Mouse (Mus musculus) olfactory bulb, adult 2 months (tissue): ENCODE measurements around the gene Prdm16. TPM values are rescaled to one million over a fixed set of nuclear protein-coding genes. Genes with fewer than 3 reads are reported as not detected.

Experiments used
- H3K27ac ChIP-seq: fragments of 200-500 bp; 2 replicates; pipeline ENCODE4 v1.5.1; 2012; ENCODE audit warnings: low read depth, low read length; ENCODE audit not compliant: insufficient read depth
- H3K4me1 ChIP-seq: fragments of 200-500 bp; 2 replicates; pipeline ENCODE4 v1.6.1; 2012; ENCODE audit warnings: low read length; ENCODE audit not compliant: control insufficient read depth, insufficient read depth
- H3K4me3 ChIP-seq: fragments of 200-500 bp; 2 replicates; pipeline ENCODE4 v1.5.1; 2012; ENCODE audit warnings: mild to moderate bottlenecking, low read depth, low read length, moderate library complexity; ENCODE audit not compliant: insufficient read depth
- CTCF ChIP-seq: fragments of 200-500 bp; IDR thresholded peaks from 2 replicates; pipeline ENCODE4 v1.5.1; 2012; ENCODE audit warnings: low read depth, mild to moderate bottlenecking, low read length, moderate library complexity; ENCODE audit not compliant: insufficient read depth
- POLR2A ChIP-seq: fragments of 200-500 bp; IDR thresholded peaks from 2 replicates; pipeline ENCODE4 v1.6.1; 2012; ENCODE audit warnings: mild to moderate bottlenecking, low read depth, low read length, moderate library complexity; ENCODE audit not compliant: insufficient read depth
- WGBS: fragments of 180-500 bp; shearing (Covaris S2); methylation state at CpG from one replicate; pipeline ENCODE4 v1.1.7; 2018; 5-methylcytosine and 5-hydroxymethylcytosine counted together
- polyA plus RNA-seq: library from polyadenylated mRNA; stranded (reverse); fragments of >200 nt; gene quantifications from 2 replicates; pipeline ENCODE4 v1.2.4, GENCODE M21; 2012; ENCODE audit warnings: low replicate concordance; ENCODE audit not compliant: missing spikeins, insufficient read depth, insufficient read length

The Prdm16 gene
- polyA plus RNA-seq, 1 experiment: not detected

- Histone ChIP-seq H3K27ac (no peak overlapping the region), H3K4me3 (no peak overlapping the region)
- 88% methylated on average over 9 of the region's 9 CpGs for WGBS
Measured at GRCm38 (mm10) chr4:154541632-154542276, 94.9 kb downstream of the Prdm16 start.

GRCm38 (mm10) chr4:154540671-154541070, 96.0 kb downstream of the Prdm16 start:
- H3K27ac ChIP-seq: no peak overlapping the region
- H3K4me1 ChIP-seq: peaks cover 10% of the 10 kb centered on the region; the same call in 1 of the 2 replicates
- H3K4me3 ChIP-seq: no peak overlapping the region
- TF ChIP-seq POLR2A: no peak
- TF ChIP-seq CTCF: no peak
- 63% methylated on average over 10 of the region's 10 CpGs for WGBS

More at GRCm38 (mm10) chr4:154541632-154542276, 94.9 kb downstream of the Prdm16 start:
- H3K4me1 ChIP-seq: peaks cover 10% of the 10 kb centered on the region; the same call in 1 of the 2 replicates
- TF ChIP-seq CTCF (no peak), POLR2A (no peak)

GRCm38 (mm10) chr4:154539703-154540102, 97.0 kb downstream of the Prdm16 start:
- H3K4me3 ChIP-seq: no peak overlapping the region
- WGBS: 91% methylated on average over 12 of the region's 12 CpGs
- peaks cover 10% of the 10 kb centered on the region; the same call in 1 of the 2 replicates for H3K4me1 ChIP-seq
- H3K27ac ChIP-seq: no peak overlapping the region
- no peak for TF ChIP-seq CTCF
- no peak for TF ChIP-seq POLR2A

GRCm38 (mm10) chr4:154538727-154539126, 97.9 kb downstream of the Prdm16 start:
- TF ChIP-seq CTCF (no peak), POLR2A (no peak)
- no peak overlapping the region for H3K4me3 ChIP-seq
- no peak overlapping the region for H3K27ac ChIP-seq
- 77% methylated on average over 4 of the region's 4 CpGs for WGBS
- peaks cover 5% of the 10 kb centered on the region; the same call in 1 of the 2 replicates for H3K4me1 ChIP-seq

GRCm38 (mm10) chr4:154536110-154536509, 100.6 kb downstream of the Prdm16 start:
- 60% methylated on average over 5 of the region's 5 CpGs for WGBS
- H3K4me1 ChIP-seq: peaks cover 4% of the 10 kb centered on the region; the same call in 1 of the 2 replicates
- no peak overlapping the region for H3K27ac ChIP-seq
- no peak for TF ChIP-seq CTCF
- TF ChIP-seq POLR2A: no peak
- no peak overlapping the region for H3K4me3 ChIP-seq

GRCm38 (mm10) chr4:154531368-154531767, 105.3 kb downstream of the Prdm16 start:
- Histone ChIP-seq H3K4me3 (no peak overlapping the region), H3K4me1 (no peaks in the 10 kb centered on the region; the same call in 1 of the 2 replicates), H3K27ac (no peak overlapping the region)
- 62% methylated on average over 4 of the region's 4 CpGs for WGBS
- TF ChIP-seq POLR2A (no peak), CTCF (no peak)

GRCm38 (mm10) chr4:154530336-154530735, 106.3 kb downstream of the Prdm16 start:
- 78% methylated on average over 7 of the region's 7 CpGs for whole genome bisulfite sequencing
- H3K4me3 ChIP-seq: no peak overlapping the region
- TF ChIP-seq CTCF: no peak
- TF ChIP-seq POLR2A: no peak

GRCm38 (mm10) chr4:154527506-154527905, 109.2 kb downstream of the Prdm16 start:
- Histone ChIP-seq H3K4me1 (0 out of 2 replicates have a peak, but pooled peaks cover 3% of the 10 kb centered on the region), H3K27ac (no peak overlapping the region), H3K4me3 (no peak overlapping the region)
- no peak for TF ChIP-seq POLR2A
- TF ChIP-seq CTCF: no peak
- 63% methylated on average over 9 of the region's 9 CpGs for WGBS

More at GRCm38 (mm10) chr4:154530336-154530735, 106.3 kb downstream of the Prdm16 start:
- H3K27ac ChIP-seq: no peak overlapping the region
- no peaks in the 10 kb centered on the region for H3K4me1 ChIP-seq

- TF ChIP-seq POLR2A (no peak), CTCF (no peak)
- Histone ChIP-seq H3K4me3 (no peak overlapping the region), H3K27ac (no peak overlapping the region), H3K4me1 (0 out of 2 replicates have a peak, but pooled peaks cover 3% of the 10 kb centered on the region)
- 88% methylated on average over 6 of the region's 6 CpGs for WGBS
Measured at GRCm38 (mm10) chr4:154526351-154526786, 110.3 kb downstream of the Prdm16 start.

GRCm38 (mm10) chr4:154523898-154524297, 112.8 kb downstream of the Prdm16 start:
- H3K4me1 ChIP-seq: peaks cover 16% of the 10 kb centered on the region
- TF ChIP-seq CTCF: no peak
- no peak for TF ChIP-seq POLR2A
- 85% methylated on average over 17 of the region's 17 CpGs for WGBS
- no peak overlapping the region for H3K4me3 ChIP-seq
- no peak overlapping the region for H3K27ac ChIP-seq
